Mouse (Mus musculus): ENCODE data around the gene Olfr494. TPM values are rescaled to one million over a fixed set of nuclear protein-coding genes. Genes with fewer than 3 reads are reported as not detected.

Gene Olfr494
- total RNA-seq (2021): not detected
- long read RNA-seq, experiment 1: 0 reads
- long read RNA-seq, experiment 2: 0 reads

DNA sequence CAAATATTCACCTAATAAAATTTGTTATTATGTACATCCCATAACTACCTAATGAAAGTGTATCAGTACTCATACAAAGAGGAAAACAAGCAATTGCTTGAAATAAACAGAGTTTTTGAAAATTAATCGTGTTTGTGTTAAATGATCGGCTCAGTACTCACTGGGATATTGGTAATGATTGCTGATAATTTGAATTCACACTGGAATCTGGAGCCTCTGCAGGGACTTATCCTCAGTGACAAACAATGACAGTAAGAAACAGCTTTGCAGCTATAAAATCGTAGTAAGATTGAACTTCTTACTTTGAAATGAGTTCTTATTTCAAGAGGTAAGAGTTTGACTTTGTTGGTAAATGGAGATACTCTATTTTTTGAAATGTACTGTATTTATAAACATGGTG, at the start of gene Olfr494:
Gene Olfr494 (plus strand): TSS at position 301 of the 400 bp plus-strand sequence.
- H3K4me3 ChIP-seq: no peak within 1 kb of the TSS
- H3K27ac ChIP-seq: no peak within 1 kb of the TSS
- DNase-seq (ENCODE audit: extremely low spot score in 1 of 2, low spot score in 2 of 2): no peak
- intact Hi-C loops (cut with DNase I): no loop called here
- no peak for TF ChIP-seq CTCF (IDR thresholded peaks at IDR 0.05)

DNA sequence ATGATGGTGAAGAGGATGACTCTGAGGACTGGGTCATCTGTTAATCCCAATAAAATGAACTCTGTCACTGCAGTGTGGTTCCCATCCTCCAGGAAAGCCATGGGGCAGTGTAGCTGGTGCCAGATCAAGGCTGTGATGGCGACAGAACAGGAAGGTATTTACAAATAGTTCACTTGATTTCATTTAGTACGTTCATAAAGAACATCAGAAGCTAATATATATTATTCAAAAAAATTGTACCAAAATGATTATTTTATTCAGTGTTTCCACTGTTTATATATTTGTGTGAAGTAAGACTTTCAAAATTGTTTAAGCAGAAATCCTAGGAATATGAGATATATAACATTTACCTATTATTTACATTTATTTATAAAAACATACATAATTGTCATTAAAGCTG, 41.6 kb upstream of the Olfr494 start, which contains the start of gene Olfr492:
Gene Olfr492 (minus strand): TSS at position 101 of the 400 bp plus-strand sequence.
- TF ChIP-seq CTCF (IDR thresholded peaks at IDR 0.05): no peak
- no peak for DNase-seq (ENCODE audit: extremely low spot score in 1 of 2, low spot score in 2 of 2)
- no peak within 1 kb of the TSS for H3K4me3 ChIP-seq
- intact Hi-C loops (cut with DNase I): no loop called here
- H3K27ac ChIP-seq: no peak within 1 kb of the TSS

DNA sequence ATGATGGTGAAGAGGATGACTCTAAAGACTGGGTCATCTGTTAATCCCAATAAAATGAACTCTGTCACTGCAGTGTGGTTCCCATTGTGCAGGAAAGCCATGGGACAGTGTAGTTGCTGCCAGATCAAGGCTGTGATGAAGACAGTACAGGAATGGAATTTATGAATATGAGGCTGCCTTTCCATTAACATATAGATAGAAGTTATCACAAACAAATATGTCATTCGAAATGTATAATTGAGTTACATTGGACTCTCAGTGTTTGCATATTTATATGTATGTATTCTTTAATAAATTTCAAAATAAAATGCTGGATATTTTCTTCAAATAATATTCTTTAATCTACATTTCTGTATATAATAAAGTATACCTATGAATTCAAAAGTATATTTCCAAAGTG, 18.3 kb upstream of the Olfr494 start, which contains the start of gene Olfr493:
Gene Olfr493 (minus strand): TSS at position 101 of the 400 bp plus-strand sequence.
- DNase-seq (ENCODE audit: extremely low spot score in 1 of 2, low spot score in 2 of 2): no peak
- Histone ChIP-seq H3K4me3 (no peak within 1 kb of the TSS), H3K27ac (no peak within 1 kb of the TSS)
- no peak for TF ChIP-seq CTCF (IDR thresholded peaks at IDR 0.05)
- intact Hi-C loops (cut with DNase I): no loop called here

DNA sequence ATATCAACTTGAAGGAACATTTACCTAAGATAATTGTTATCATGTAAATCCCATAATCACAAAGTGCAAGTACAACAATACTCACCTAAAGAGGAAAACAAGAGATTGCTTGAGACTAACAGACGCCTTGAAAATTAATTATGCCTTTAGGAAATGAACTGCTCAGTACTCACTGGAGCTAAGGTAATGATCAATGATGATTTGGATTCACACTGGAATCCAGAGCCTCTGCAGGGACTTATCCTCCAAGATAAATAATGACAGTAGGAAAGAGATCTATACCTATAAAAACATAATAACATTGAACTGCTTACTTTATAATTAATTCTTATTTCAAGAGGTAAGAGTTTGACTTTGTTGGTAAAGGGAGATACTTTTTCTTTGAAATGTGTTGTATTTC, 27.7 kb downstream of the Olfr494 start, which contains the start of gene Olfr495:
Gene Olfr495 (plus strand): TSS at position 301 of the 400 bp plus-strand sequence.
- no peak for TF ChIP-seq CTCF (IDR thresholded peaks at IDR 0.05)
- intact Hi-C loops (cut with DNase I): no loop called here
- H3K27ac ChIP-seq: no peak within 1 kb of the TSS
- no peak within 1 kb of the TSS for H3K4me3 ChIP-seq
- DNase-seq (ENCODE audit: extremely low spot score in 1 of 2, low spot score in 2 of 2): no peak

Other genes with a start within 250 kb of the Olfr494 start
- not detected for gene Olfr484, start 237.9 kb upstream of the Olfr494 start, total RNA-seq (2021)
- gene Olfr485, start 205.5 kb upstream of the Olfr494 start, total RNA-seq (2021): not detected
- not detected for gene Olfr486, start 192.6 kb upstream of the Olfr494 start, total RNA-seq (2021)
- gene Olfr487, start 150.7 kb upstream of the Olfr494 start, total RNA-seq (2021): not detected
- gene Olfr488, start 107.0 kb upstream of the Olfr494 start, total RNA-seq (2021): not detected
- not detected for gene Olfr490, start 76.4 kb upstream of the Olfr494 start, total RNA-seq (2021)
- not detected for gene Olfr491, start 51.9 kb upstream of the Olfr494 start, total RNA-seq (2021)
- not detected for gene Olfr492, start 41.7 kb upstream of the Olfr494 start, total RNA-seq (2021)
- not detected for gene Olfr493, start 18.4 kb upstream of the Olfr494 start, total RNA-seq (2021)
- gene Olfr495, start 27.8 kb downstream of the Olfr494 start, total RNA-seq (2021): not detected
- gene Olfr497, start 55.1 kb downstream of the Olfr494 start, total RNA-seq (2021): not detected
- gene Olfr498, start 100.0 kb downstream of the Olfr494 start, total RNA-seq (2021): not detected
- not detected for gene Olfr502, start 159.7 kb downstream of the Olfr494 start, total RNA-seq (2021)
- not detected for gene Olfr503, start 179.2 kb downstream of the Olfr494 start, total RNA-seq (2021)
- gene Olfr504, start 200.5 kb downstream of the Olfr494 start, total RNA-seq (2021): not detected
- not detected for gene Olfr506, start 245.5 kb downstream of the Olfr494 start, total RNA-seq (2021)

All from left cerebral cortex, adult 2 months (tissue).